Mouse (Mus musculus) lung, postnatal 0 days (tissue): ENCODE results near the gene Dmbt1.

Source experiments
- CTCF ChIP-seq: IDR thresholded peaks from 2 replicates; pipeline ENCODE4 v1.5.1; 2016; ENCODE audit warnings: antibody characterized with exemption, mild to moderate bottlenecking
- EP300 ChIP-seq: IDR thresholded peaks from 2 replicates; pipeline ENCODE4 v1.6.1; 2016; ENCODE audit warnings: antibody characterized with exemption, mild to moderate bottlenecking, control low read depth

DNA sequence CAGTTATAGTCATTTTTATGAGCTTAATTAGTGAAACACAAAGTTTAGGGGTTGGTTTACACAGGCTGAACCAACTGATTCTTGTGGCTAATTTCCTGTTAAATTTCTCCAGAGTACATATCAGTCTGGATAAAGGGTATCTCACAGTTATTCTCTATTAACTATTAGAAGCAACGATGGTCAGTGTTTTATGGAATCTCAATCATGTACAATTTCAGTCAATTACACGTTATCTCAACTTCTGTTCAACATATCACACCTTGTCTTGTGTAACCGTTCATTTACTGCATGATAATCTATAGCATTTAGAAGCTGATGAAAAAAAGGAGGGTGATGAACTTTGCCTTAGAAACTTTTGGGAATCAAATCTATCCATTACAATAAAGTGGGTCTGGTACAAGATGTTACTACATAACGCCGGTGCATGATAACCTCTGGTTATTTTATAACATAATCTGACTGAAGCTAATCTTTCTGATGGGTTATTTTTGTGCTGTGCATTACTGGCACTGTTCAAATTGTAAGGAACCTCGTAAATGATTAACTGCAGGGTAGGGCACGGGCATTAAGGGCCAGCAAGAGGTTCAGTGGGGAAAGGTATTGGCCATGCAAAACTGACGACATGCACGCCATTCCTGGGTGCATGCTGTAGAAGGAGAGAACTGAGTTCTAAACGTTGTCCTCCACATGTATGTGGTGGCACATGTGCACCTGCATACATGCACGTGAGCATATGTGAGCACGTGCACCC, 29.7 kb upstream of the Dmbt1 start:
- no peak for TF ChIP-seq CTCF
- no peak for TF ChIP-seq EP300
